Comparison of ENCODE assay signal across 12 mouse cellular contexts in the genomic region with DNA sequence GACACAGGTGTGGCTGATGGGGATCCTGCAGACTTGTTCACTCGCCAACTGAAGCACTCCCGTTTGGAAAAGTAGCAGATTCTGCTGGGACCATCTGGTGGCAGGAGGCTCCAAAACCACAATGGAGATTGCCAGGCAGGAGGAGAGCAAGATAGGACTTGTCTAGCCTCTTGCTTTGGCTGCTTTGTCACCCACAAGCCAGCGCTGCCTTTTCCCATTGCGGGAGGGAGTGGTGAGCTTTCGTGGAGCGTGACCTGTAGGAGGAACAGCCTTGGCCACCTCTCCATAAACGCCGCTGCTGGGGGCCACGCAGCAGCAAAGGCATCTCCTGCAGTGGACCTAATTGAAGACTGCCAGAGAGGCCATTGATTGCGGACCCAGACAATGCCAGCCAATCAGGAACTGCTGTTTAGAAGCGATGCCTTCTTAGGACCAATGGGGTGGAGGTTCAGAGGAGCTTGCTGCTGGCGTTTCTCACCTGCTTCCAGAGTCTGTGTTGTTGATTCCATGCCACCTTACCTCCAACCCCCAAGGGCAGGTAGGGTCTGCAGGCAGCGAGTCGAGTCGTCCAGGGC.
DNase-seq lines count a peak whose midpoint lies in the region; ATAC-seq and TF ChIP-seq lines count a peak whose summit lies in the region.
"Had no signal": no experiment of that assay in that cellular context is flagged by ENCODE, and none has a peak within 500 bp of the region (broad histone marks: within the 10 kb centered on the region; RNA-seq: fewer than 3 reads in every experiment).

No protein-coding gene starts in this region.

- peaks cover 26% of the 10 kb centered on the region for H3K4me1 ChIP-seq in forebrain, postnatal 0 days (ENCODE audit: insufficient read depth)

- no peaks in the 10 kb centered on the region for H3K27me3 ChIP-seq in forebrain, postnatal 0 days (ENCODE audit: insufficient read depth, low read length)

- no peaks in the 10 kb centered on the region for H3K36me3 ChIP-seq in forebrain, postnatal 0 days (ENCODE audit: insufficient read depth)
- H3K36me3 ChIP-seq: G1E had no signal

- no peak for ATAC-seq in forebrain, postnatal 0 days

- no peak overlapping the region for H3K9ac ChIP-seq in forebrain, postnatal 0 days
- H3K9ac ChIP-seq: lung, embryonic 14.5 days had no signal

- no peak overlapping the region for H3K4me2 ChIP-seq in forebrain, postnatal 0 days (ENCODE audit: low read depth)
- H3K4me2 ChIP-seq: lung, embryonic 14.5 days had no signal

- no peak for TF ChIP-seq CTCF in forebrain, postnatal 0 days (IDR thresholded peaks at IDR 0.05; ENCODE audit: low read depth)

- no peak overlapping the region for H3K4me3 ChIP-seq in forebrain, postnatal 0 days (ENCODE audit: low read depth, low read length)
- H3K4me3 ChIP-seq: myocyte had no signal

- H3K27ac ChIP-seq in forebrain, postnatal 0 days (ENCODE audit: low read depth, low read length): no peak overlapping the region

- H3K9me3 ChIP-seq in forebrain, postnatal 0 days (ENCODE audit: low read length): no peaks in the 10 kb centered on the region
- H3K9me3 ChIP-seq: G1E had no signal

- 25% methylated on average over 15 of the region's 15 CpGs for WGBS in forebrain, postnatal 0 days

- DNase-seq in ovary, postnatal 36 days (ENCODE audit: low spot score): peak; percentile 30
- no peak for DNase-seq in ovary, postnatal 10 days (ENCODE audit: low spot score)
- DNase-seq in cerebellum, postnatal 36 days: peak; percentile 41 to 42
- peak; percentile 35 for DNase-seq in forebrain, postnatal 0 days
- peak; percentile 20 for DNase-seq in retina, embryonic 14.5 days (ENCODE audit: low spot score)
- DNase-seq in heart, postnatal 14 days: no peak
- no peak for DNase-seq in right cerebral cortex, postnatal 4 days
- no peak for DNase-seq in thymus, postnatal 36 days
- DNase-seq: lung, embryonic 14.5 days; spleen, adult 18-20 months had no signal

- intact Hi-C loops in heart, postnatal 14 days (cut with DNase I): no loop called here

Comparison
In these comparisons a context has a peak if more than half of its experiments do, and no peak if none do; other contexts are left out.
1. DNase-seq: peak in ovary, postnatal 36 days (single experiment), cerebellum, postnatal 36 days (2 of 2), forebrain, postnatal 0 days (single experiment) and retina, embryonic 14.5 days (single experiment); none in ovary, postnatal 10 days (single experiment), heart, postnatal 14 days (0 of 2), right cerebral cortex, postnatal 4 days (single experiment) and thymus, postnatal 36 days (0 of 2).